Mouse (Mus musculus) gastrocnemius, postnatal 25 days (tissue): Measurements from ENCODE around the gene Cdhr5. TPM values are rescaled to one million over a fixed set of nuclear protein-coding genes. Genes with fewer than 3 reads are reported as not detected.

Experiments
- DNase-seq: peaks from one replicate; pipeline ENCODE4 v3.0.0; 2022
- long read RNA-seq, 2 experiments: library from polyadenylated mRNA; stranded (forward); transcript quantifications; one replicate each; pipeline ENCODE4 v2.0.0; 2021
- total RNA-seq, 2 experiments: library from RNA; stranded (reverse); gene quantifications; 1 replicate in 1 of 2; 2 replicates in 1 of 2; pipeline ENCODE4 v1.2.3; 2021

Gene Cdhr5
- under 1 TPM; 0.16 to 0.28 TPM for total RNA-seq
- long read RNA-seq, experiment 1: 0 reads
- long read RNA-seq, experiment 2: 0 reads

DNA sequence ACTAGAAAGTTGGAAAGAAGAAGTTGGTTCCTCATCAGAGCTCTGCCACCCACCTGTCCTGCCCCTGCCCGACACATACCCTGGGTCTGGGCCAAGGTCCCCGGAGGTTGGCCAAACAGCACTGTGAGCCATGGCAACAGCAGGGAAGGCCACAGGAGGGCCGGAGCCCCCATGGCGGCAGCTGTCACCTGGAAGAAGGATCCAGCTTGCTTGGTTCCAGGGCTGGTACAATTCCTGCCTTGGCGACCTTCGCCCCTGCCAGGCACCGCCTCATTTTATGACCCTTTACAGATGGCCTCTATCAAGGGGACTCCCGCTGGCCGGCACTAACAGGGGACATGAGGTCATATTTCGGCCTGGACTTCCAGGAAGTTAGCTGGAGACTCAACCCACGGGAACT is at the start of gene Cdhr5:
TSS of gene Cdhr5 (minus strand) at position 241 of the 400 bp plus-strand sequence.
- DNase-seq: no peak

DNA sequence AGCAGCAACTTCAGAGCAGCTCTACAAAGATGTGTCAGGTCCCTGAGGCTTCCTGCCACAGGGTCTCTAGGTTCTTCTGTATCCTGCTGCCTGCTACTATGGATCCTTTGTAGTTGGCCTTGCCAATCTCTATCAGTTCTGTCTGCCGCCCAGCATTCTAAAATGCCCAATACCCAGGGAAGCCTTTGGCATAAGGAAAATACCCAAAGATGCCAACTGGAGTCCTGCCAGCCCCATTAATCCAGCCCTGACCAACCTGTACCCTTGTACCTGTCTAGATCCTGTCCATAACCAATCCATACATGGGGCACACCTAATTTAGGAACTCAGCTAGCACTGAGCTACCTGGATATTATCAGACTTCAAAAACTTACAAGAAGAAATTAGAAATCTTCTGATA is 48.1 kb upstream of the Cdhr5 start:
- no peak for DNase-seq

DNA sequence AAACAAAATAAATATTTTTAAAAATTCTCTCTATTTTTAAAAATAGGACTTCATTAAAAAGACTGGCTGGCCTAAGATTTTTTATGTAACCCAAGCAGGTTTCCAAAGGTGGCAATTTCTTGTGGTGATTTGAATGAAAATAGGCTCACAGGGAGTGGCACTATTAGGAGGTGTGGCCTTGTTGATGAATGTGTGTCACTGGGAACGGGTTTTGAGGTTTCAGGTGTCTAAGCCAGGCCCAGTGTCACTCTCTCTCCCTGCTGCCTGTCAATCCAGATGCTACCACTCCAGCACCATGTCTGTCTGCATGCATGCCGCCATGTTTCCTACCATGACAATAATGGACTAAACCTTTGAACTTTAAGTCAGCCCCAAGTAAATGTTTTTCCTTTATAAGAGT is 42.9 kb upstream of the Cdhr5 start:
- no peak for DNase-seq

DNA sequence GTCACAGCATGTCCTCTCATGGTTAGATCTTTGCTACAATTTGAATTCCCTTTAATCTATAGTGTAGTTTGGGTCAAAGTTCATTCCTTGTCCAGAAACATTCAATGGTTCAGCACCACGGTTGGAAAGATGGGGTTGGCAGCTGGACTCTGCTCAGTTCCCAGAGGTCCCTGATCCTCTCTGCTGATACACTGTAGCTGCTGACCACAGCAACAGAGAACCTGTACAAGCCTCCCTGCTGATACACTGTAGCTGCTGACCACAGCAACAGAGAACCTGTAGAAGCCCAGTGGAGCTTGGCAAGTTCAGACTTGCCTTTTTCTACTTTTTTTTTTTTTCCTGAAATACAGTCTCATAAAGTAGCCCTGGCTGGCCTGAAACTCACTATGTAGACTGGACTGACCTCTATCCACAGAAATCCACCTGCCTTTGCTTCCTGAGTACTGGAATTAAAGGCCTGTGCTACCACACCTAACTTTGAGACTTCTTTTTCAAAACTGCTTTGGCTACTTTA is 41.1 kb upstream of the Cdhr5 start:
- DNase-seq: no peak

DNA sequence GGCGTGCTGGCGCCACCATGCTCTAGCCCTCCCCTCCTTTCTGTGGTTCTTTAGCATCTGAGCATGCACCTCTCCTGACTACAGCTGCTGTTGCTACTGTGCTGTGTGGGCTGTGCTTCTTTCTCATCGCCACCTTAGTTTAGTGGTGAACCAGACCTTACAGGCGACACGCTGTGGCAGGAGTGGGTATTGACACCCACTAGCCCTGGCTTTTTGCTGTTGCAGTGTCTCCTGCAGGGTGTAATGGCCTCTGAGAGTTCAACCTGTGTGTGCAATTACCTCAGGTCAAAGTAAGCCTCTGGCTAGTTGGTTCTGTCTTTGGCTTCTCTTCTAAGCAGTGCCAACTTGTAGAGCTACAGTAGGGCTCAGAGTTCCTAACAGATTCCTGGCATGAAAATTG is 39.4 kb upstream of the Cdhr5 start:
- no peak for DNase-seq

DNA sequence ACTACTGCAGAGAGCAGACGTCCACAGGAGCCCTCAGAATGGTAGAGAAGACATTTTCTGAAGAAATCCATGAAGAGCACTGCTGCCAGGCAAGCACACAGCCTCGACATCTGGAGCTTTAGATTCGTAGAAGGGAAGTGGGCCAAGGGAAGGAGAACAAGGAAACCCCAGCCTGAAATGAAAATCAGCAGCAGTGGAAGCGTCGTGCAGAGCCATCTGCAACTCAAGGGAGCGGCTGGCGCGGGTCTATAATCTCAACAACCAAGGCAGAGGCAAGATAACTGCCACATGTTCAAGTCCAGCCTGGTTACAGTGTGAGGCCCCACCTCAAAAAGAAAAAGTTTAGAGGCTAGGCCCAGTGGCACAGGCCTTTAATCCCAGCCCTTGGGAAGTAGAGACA is 38.5 kb upstream of the Cdhr5 start:
- DNase-seq: no peak

DNA sequence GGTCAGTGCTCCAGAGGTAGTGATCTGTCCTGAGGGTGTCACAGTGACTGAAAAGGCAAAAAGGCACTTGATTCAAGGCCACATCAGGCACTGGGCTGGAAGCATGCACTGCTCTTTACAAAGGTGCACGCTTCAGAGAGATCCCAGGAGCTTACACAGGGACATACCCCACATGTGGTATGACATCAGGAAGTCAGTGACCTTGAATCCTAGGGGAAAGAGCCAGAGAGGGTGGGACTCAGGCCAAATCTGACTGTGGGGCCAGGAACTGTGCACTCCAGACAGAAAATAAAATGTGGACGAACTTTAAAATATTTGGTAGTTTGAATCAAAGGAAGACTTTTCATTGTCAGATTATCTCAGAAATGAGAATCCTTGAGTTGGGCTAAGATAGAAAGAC is 37.8 kb upstream of the Cdhr5 start:
- no peak for DNase-seq

DNA sequence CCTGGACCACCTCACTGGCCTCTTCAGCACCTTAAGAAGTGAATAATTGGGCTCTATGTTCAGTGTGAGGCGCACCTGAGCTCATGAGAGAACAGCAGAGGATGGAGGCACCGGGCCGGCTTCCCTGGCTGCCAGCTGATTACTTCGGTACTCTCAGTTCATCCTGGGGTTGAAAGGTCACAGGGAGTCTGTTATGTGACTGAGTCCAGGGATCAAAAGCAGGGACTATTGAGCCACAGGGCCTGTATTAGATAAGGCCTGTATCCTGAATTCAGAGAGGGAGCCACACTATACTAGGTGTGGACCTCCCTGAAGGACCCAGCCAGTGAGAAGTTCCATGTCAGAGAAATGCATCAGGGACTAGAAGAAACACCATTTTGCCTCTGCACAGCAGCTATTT is 28.0 kb upstream of the Cdhr5 start:
- DNase-seq: no peak

DNA sequence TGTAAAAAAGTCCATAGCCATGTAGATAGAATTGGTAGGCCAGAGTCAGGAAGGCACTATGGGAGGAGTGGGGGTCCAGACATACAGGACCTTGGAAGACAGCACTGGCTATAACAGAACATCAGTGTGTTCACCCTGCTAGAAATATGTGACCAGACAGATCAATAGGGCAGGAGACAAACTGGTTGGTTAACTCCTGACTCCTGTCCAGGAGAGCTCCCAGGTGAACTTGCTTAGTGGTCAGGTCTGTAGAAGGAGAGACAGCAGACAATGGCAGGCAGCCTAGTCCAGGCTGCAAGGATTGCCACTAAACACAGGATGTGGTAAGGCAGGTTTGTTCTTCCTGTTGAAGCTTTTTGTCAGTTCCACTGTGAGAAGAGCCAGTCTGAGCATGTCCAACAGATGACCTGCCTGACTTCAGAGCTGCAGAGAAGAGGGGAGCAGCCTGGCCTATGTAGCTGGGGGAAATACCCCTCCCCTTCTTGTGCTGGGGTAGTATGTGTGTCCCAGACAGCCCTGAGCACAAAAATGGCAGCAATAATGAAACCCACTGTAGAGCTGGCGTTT is 26.2 kb upstream of the Cdhr5 start:
- no peak for DNase-seq

DNA sequence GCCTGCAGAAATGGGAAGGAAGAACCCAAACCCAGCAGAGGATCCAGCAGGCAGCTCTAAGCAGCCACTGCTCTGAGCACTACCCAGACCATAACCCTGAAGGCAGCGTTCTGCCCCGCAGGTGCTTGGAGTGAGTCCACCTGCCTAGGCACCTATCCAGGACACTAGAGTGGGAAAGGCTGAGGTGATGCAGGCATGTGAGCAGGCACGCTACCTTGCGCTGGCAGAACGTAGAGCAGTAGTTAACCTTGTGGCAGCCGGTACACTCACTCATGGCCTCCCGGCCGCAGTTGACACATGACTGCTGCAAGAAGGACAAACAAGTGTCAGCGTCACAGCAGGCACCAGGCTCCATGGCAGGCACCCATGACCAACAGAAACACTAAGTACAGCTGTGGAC is 24.8 kb upstream of the Cdhr5 start:
- DNase-seq: no peak

DNA sequence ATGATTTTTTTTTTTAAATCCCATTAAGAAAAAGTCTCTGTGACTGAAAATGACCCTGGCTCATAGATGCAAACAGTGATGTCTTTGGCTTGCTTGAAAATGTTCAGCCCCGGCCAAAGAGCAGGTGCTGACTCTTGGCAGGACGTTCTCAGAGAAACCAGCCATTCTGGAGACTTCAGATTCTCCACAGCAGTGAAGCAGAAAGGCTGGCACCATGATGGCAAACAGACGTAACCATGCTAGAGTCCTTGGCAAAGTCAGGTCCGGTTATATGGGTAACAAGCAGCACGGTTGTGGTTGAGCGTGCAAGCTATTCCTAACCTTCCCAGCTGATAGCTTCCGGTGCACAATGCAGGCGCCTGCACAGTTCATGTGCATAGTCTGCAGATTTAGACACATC is 22.6 kb upstream of the Cdhr5 start:
- DNase-seq: no peak

DNA sequence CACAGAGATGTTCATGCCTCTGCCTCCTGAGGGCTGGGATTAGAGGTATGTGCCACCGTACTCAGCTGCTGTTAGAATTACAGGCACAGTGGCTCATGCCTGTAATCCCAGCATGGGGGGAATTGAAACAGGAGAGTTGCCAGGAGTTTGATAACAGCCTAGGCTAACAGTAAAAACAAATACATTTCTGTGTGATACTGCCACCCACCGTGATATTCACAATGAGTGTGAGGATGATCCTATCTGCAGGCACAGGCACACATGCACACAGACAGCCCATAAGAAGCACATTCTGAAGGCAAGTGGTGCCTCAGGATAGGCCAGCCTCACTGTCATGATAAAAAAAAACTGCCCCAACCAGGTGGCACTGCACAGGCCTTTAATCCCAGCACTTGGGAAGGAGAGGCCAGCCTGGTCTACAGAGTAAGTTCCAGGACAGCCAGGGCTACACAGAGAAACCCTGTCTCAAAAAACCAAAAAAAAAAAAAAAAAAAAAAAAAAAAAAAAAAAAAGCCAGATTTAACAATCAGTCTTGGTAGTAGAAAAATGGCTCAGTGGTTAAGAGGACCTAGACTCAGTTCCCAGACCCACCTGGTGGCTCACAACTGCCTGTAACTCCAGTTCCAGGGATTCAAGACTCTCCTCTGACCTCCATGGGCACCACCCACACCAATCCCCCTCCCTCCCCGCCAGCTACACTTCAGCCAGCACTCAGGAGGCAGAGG is 21.5 kb upstream of the Cdhr5 start:
- no peak for DNase-seq

DNA sequence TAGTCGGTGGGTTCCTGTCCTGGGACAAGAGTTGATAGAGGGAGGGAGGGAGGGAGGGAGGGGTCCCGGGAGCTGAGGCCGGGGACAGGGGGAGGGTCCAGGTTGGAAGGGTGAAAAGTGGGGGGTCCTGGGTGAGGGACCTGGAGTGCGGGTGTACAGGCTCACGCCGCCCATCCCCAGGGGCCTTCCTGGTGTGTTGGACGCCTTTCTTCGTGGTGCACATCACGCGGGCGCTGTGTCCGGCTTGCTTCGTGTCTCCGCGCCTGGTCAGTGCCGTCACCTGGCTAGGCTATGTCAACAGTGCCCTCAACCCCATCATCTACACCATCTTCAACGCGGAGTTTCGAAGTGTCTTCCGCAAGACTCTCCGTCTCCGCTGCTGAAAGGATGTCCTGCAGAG is 17.9 kb upstream of the Cdhr5 start:
- no peak for DNase-seq

DNA sequence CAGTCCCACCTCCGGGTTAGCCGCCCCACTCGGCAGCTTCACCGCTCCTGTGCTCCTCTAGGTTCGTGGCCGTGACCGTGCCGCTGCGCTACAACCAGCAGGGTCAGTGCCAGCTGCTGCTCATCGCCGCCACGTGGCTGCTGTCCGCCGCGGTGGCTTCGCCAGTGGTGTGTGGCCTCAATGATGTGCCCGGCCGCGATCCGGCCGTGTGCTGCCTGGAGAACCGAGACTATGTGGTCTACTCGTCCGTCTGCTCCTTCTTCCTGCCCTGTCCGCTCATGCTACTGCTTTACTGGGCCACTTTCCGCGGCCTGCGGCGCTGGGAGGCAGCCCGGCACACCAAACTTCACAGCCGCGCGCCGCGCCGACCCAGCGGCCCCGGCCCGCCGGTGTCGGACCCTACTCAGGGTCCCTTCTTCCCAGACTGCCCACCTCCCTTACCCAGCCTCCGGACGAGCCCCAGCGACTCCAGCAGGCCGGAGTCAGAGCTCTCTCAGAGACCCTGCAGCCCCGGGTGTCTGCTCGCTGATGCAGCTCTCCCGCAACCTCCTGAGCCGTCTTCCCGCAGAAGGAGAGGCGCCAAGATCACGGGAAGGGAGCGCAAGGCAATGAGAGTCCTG is 17.4 kb upstream of the Cdhr5 start:
- peak; percentile 30 for DNase-seq

DNA sequence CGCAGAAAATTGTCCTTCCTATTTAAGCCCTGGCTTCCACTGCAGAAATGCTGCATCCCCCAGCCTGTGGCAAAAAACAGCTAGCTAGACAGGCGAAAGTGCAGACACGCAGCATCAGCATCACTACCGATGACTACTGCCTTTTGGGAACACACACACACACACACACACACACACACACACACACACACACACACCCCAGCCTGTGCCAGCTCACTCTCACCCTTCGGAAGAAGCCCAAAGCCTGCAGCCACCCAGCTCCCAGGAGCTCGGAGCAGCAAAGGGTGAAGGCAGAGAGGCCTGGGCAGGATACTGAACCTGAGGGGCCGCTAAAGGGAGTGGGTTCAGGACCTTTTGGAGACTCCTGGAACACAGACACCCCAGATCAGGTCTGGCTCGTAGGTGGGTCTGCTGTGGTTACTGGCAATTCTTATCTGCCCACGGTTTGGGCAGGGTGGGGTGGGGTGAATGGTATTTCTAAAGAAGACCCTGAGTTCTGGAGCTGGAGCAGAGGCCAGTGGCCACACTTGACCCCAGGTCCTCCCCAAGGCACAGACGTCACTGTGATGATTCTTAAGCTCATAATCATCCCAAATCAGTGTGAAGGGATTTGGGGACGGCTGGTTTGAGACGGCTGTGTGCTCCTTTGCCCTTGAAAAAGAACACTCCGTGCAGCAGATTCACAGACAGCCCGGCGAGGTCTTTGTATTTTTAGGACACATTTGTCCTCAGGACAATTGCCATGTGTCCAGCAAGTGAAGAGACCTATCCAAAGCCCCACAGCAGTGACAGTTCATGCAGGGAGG is 16.2 kb upstream of the Cdhr5 start:
- DNase-seq: no peak

DNA sequence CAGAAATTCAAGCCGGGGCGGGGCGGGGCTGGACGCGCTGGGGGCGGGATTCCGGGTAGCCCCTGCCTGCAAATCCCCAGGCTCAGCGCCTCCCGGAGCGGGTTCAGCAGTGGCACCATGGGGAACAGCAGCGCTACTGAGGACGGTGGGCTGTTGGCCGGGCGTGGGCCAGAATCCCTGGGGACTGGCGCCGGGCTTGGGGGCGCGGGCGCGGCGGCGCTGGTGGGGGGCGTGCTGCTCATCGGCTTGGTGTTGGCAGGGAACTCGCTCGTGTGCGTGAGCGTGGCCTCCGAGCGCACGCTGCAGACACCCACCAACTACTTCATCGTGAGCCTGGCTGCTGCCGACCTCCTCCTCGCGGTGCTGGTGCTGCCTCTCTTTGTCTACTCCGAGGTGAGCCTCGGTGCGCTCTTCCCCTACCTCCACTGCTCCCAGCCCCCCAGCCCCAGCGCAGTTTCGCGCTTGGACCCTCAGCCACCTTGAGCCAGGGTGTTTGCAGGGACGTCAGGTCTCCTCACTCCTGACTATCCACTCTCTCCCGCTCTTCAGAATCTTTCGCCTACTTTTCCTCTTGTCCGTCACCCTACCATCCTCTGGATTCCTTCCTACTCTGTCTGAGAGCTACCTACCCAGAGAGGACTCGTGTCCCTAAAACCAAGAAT is 15.5 kb upstream of the Cdhr5 start, which contains the start of gene Drd4:
TSS of gene Drd4 (plus strand) at position 86 of the 662 bp plus-strand sequence.
- no peak for DNase-seq

DNA sequence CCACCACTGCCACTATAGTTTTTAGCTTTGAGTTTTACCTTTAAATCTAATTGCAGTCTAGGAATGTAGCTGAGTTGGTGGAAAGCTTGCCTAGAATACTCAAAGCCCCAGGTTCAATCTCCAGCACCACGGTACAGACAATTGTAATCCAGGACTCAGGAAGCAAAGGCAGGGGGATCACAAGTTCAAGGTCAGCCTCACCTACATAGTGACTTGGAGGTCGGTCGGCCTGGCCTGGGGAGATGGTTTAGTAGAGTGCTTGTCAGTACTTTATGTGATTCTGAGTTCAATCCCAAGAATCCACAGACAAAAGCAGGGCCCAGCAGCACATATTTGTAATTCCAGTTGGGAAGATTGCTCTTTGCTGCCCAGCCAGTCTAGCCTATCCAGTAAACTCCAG is 11.5 kb upstream of the Cdhr5 start:
- DNase-seq: no peak

DNA sequence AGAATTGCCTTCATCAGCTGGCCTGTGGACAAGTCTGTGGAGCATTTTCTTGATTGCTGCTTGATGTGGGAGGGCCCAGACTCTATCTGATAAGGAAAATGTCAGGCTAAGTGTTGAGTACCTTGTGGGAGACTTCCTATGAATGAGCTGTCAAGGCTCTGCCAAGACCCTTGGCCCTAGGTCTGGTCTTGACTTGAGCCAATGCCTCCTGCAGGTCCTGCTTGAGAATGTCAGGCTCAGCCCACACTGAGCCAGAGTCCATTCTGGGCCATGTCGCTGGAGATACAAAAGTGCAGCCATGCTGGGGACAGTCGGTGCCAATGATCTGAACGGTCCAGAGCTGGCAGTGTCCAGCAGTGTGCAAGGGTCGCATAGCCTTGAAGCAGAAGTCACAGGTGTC is 6.2 kb upstream of the Cdhr5 start:
- DNase-seq: no peak

DNA sequence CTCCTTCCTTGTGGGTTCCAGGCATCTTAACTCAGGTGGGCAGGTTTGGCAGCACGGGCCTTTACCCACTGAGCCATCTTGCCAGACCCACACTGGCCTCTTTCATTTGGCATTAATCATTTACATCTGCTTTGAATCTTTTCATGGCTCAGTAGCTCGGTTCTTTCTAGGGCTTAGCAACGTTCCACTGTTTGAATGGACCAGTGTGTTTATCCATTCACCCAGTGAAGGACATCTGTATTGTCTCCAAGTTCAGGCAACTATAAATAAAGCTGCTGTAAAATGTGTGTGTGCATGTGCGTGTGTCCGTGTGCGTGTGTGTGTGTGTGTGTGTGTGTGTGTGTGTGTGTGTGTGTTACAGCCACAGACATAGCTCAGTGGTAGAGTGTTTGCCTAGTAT is 4.9 kb upstream of the Cdhr5 start:
- no peak for DNase-seq

DNA sequence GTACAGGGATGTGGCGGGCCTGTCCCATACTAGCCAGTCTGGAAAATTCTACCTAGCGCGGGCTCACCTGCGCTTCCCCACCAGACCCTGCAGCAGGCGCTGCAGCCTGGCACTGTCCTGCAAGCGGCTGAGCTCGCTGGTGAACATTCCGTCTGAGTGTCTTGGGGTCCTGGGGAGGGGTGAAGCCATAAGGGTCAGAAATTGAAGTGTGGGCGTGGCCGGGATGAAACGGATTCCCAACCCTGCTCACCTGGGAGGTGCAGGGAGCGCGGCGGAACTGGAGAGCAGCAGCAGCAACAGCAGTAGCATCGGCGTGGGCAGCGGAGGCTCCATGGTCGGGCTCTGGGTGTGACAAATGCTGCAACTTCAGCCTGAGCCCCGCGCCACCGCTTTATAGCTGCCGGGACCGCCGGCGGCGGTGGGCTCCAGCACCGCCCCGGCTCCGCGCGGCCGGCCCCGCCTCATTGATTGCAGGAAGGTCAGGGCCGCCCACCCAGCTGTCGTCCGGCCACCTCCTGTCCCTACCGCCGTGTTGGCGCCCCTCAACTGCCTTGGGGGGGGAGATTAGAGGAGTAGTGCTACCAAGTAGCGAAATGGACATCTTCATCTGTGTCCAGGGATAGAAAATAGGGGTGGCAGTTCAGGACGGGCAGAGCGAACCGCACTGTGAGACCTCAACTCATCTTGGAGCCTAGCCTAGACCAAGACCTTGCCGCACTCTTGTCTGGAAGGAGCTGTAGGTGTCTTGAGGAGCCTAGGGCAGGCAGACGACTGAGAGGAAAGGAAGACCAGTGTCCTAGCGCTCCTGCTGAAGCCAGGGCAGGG is 2.4 kb upstream of the Cdhr5 start, which contains the start of gene Sct:
TSS of gene Sct (minus strand) at position 368 of the 825 bp plus-strand sequence.
- DNase-seq: no peak
